ENCODE assay signal across 11 mouse cellular contexts in the genomic region with DNA sequence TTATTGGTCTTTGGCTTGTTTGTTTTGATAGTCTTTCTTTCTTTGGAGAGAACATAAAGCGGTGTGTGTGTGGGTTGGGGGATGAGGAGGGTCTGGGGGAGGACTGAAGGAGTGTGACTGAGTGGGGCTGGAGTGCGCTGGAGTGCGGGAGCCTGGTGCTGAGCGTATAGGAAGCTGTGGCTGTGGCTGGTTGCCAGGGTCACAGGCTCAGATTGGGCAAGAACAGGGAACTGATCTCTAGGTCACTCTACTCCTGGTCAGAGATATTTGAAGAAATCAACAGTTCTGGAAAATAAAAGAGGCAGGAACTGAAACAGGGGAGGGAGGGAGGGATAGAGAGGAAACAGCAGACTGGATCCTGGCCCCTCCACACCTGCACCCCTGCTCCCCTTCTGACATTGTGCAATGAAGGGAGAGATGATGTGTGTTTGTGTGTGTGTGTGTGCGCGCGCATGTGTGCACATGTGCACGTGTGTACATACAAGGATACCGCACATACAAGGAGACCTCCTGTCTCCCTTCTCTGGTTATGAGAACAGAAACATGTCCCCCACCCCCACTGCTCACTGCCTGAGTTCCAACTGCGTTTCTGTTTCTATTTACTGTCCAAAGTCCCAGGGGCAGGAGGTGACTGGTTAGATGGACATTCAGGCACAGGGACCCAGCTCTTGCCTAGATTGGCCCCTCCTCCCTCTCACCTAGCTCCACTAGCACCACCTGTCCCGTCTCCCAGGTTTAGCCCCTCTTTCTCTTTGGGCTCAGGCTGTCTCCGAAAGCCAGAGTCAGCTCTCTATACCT. TPM values are rescaled to one million over a fixed set of nuclear protein-coding genes. Genes with fewer than 3 reads are reported as not detected.
A peak's percentile ranks its signal among the peaks of the same experiment; 100 is the strongest.
DNase-seq lines count a peak whose midpoint lies in the region; ATAC-seq lines count a peak whose summit lies in the region.
"Had no signal": no experiment of that assay in that cellular context is flagged by ENCODE, and none has a peak within 500 bp of the region (broad histone marks: within the 10 kb centered on the region; RNA-seq: fewer than 3 reads in every experiment).

A gene (plus strand): TSS at position 659 of the 798 bp plus-strand sequence.

- no peaks in the 10 kb centered on the region for H3K27me3 ChIP-seq in liver, embryonic 12.5 days (replicated peaks)

- H3K9ac ChIP-seq in liver, embryonic 12.5 days = peak within 1 kb of the TSS; percentile 27; the same call in 1 of the 2 replicates

- H3K4me1 ChIP-seq in liver, embryonic 12.5 days = no peaks in the 10 kb centered on the region

- H3K9me3 ChIP-seq in liver, embryonic 12.5 days (replicated peaks) = no peaks in the 10 kb centered on the region

- H3K27ac ChIP-seq in liver, embryonic 12.5 days = peak within 1 kb of the TSS; percentile 56

- peak within 1 kb of the TSS; percentile 20; the same call in 1 of the 2 replicates for H3K4me2 ChIP-seq in liver, embryonic 12.5 days

- H3K4me3 ChIP-seq in liver, embryonic 12.5 days = no peak within 1 kb of the TSS
- H3K4me3 ChIP-seq: myocyte had no signal

- WGBS in liver, embryonic 12.5 days (ENCODE audit: insufficient replicate concordance) = 56% methylated on average over 12 of the region's 12 CpGs

- ATAC-seq in liver, embryonic 12.5 days = peak; percentile 74
- peak; percentile 94 for ATAC-seq in megakaryocyte progenitor cell, adult 5-6 weeks (replicated peaks; ENCODE audit: poor library complexity)
- ATAC-seq: forebrain, embryonic 14.5 days had no signal

- peak; percentile 37 to 67 for DNase-seq in heart, adult 18-20 months
- DNase-seq in heart, postnatal 4 days = no peak
- DNase-seq in adrenal gland, postnatal 10 days = peak; percentile 81
- no peak for DNase-seq in cerebellum, postnatal 14 days
- DNase-seq in cerebellum, adult 9-11 months = no peak
- DNase-seq in urinary bladder, postnatal 25 days (ENCODE audit: low spot score) = no peak

- no peaks in the 10 kb centered on the region for H3K36me3 ChIP-seq in liver, embryonic 12.5 days

RNA-seq across cellular contexts. Expression of the gene that starts here (rescaled TPM):
- under 1 TPM in 1 of 2 experiments, not detected in 1; 0.21 TPM for total RNA-seq in heart, adult 18-20 months (2021)
- not detected for total RNA-seq in heart, postnatal 4 days (2021)
- total RNA-seq in adrenal gland, postnatal 10 days (2021) = 10 to 100 TPM; 17.1 to 37.9 TPM
- polyA plus RNA-seq in liver, embryonic 12.5 days (2016; fragmentation: Nextera tagmentation; extraction: Ambion mirVana) = 4.3 and 4.8 TPM in 2 replicates
- total RNA-seq in megakaryocyte progenitor cell, adult 5-6 weeks (2015) = not detected in 2 replicates
- 0.62 TPM in 1 of 2 replicates, not detected in the other for total RNA-seq in megakaryocyte progenitor cell, adult 5-6 weeks (2017)
- total RNA-seq: left cerebral cortex, postnatal 36 days had no signal
- polyA plus RNA-seq: forebrain, embryonic 14.5 days had no signal

Comparison
In these comparisons a context has a peak if more than half of its experiments do, and no peak if none do; other contexts are left out.
1. RNA of the gene that starts here (total RNA-seq): 17.1 to 37.9 TPM in adrenal gland, postnatal 10 days; 0.62 TPM in megakaryocyte progenitor cell, adult 5-6 weeks, 0.21 TPM in heart, adult 18-20 months and not detected in heart, postnatal 4 days; every median in the first group is over 10 times any median in the second.
2. Peak in DNase-seq in heart, adult 18-20 months; RNA of the gene not detected or under 1 TPM.
3. Peak in ATAC-seq in megakaryocyte progenitor cell, adult 5-6 weeks; RNA of the gene not detected or under 1 TPM.